ENCODE assay signal across 8 mouse cellular contexts in genomic region chr15:96665889-96666288, GRCm38 (mm10). TPM values are rescaled to one million over a fixed set of nuclear protein-coding genes. Genes with fewer than 3 reads are reported as not detected.
A peak's percentile ranks its signal among the peaks of the same experiment; 100 is the strongest.
DNase-seq lines count a peak whose midpoint lies in the region; ATAC-seq lines count a peak whose summit lies in the region.

No protein-coding gene starts in this region.

- H3K27ac ChIP-seq in intestine, embryonic 16.5 days (ENCODE audit: low read length), result no peak overlapping the region

- H3K9me3 ChIP-seq in intestine, embryonic 16.5 days (ENCODE audit: control insufficient read depth, low read length), result no peaks in the 10 kb centered on the region

- H3K36me3 ChIP-seq in intestine, embryonic 16.5 days (ENCODE audit: control insufficient read depth, insufficient read depth, low read length), result no peaks in the 10 kb centered on the region

- WGBS in intestine, embryonic 16.5 days, result 7% methylated on average over 3 of the region's 3 CpGs

- H3K4me2 ChIP-seq in intestine, embryonic 16.5 days (ENCODE audit: low read depth, low read length), result peak overlapping the region; percentile 50

- intact Hi-C loops in left cerebral cortex, postnatal 36 days (cut with DNase I), result loop anchor here (5.0 kb wide), 1 partner anchor 114 kb away; no protein-coding TSS in a partner anchor

- H3K4me3 ChIP-seq in intestine, embryonic 16.5 days (ENCODE audit: low read length), result no peak overlapping the region

- peaks cover 6% of the 10 kb centered on the region; the same call in 1 of the 2 replicates for H3K4me1 ChIP-seq in intestine, embryonic 16.5 days (ENCODE audit: control insufficient read depth, insufficient read depth, low read length)

- DNase-seq in gastrocnemius, adult 18-20 months (ENCODE audit: low spot score), result peak; percentile 76
- DNase-seq in gastrocnemius, postnatal 25 days, result no peak
- DNase-seq in cerebellum, postnatal 14 days, result peak; percentile 86 to 87
- peak; percentile 30 to 44 for DNase-seq in gastrocnemius, adult 8-10 months (ENCODE audit: low spot score in 2 of 2)
- DNase-seq in left cerebral cortex, postnatal 36 days (ENCODE audit: low spot score in 2 of 2), result peak; percentile 33 to 35
- peak; percentile 89 for DNase-seq in mesoderm, embryonic 11.5 days (ENCODE audit: low read depth, low spot score)
- peak; percentile 38 to 74 for DNase-seq in spleen, adult 18-20 months

- no peaks in the 10 kb centered on the region for H3K27me3 ChIP-seq in intestine, embryonic 16.5 days (replicated peaks; ENCODE audit: control insufficient read depth, insufficient read depth, low read length)

- ATAC-seq in intestine, embryonic 16.5 days, result peak; percentile 83

- H3K9ac ChIP-seq in intestine, embryonic 16.5 days (ENCODE audit: low read depth, low read length), result no peak overlapping the region

RNA-seq across cellular contexts. Expression of gene Slc38a1, which starts 23.2 kb away (rescaled TPM):
- total RNA-seq in gastrocnemius, adult 18-20 months (2021), result 1 to 10 TPM in 1 of 2 experiments, under 1 TPM in 1; 0.75 to 1.4 TPM
- 1 to 10 TPM; 1.4 to 2.2 TPM for total RNA-seq in gastrocnemius, postnatal 25 days (2021)
- total RNA-seq in gastrocnemius, adult 8-10 months (2022), result 1 to 10 TPM in 2 of 4 experiments, under 1 TPM in 2; 0.45 to 2.5 (median 1.0) TPM
- polyA plus RNA-seq in intestine, embryonic 16.5 days (2015; fragmentation: Nextera tagmentation; extraction: Ambion mirVana), result 111 and 116 TPM in 2 replicates
- 100 to 1,000 TPM; 103 TPM for total RNA-seq in left cerebral cortex, postnatal 36 days (2021)

RNA-seq across cellular contexts. Expression of gene Slc38a2, which starts 33.6 kb away (rescaled TPM):
- 100 to 1,000 TPM in 1 of 2 experiments, 10 to 100 TPM in 1; 93.4 to 242 TPM for total RNA-seq in gastrocnemius, adult 18-20 months (2021)
- 100 to 1,000 TPM in 1 of 2 experiments, 10 to 100 TPM in 1; 73.8 to 112 TPM for total RNA-seq in gastrocnemius, postnatal 25 days (2021)
- total RNA-seq in gastrocnemius, adult 8-10 months (2022), result 100 to 1,000 TPM in 1 of 4 experiments, 10 to 100 TPM in 3; 60.8 to 209 (median 73.5) TPM
- polyA plus RNA-seq in intestine, embryonic 16.5 days (2015; fragmentation: Nextera tagmentation; extraction: Ambion mirVana), result 74.2 and 78.7 TPM in 2 replicates
- total RNA-seq in left cerebral cortex, postnatal 36 days (2021), result 10 to 100 TPM; 76.0 to 96.7 TPM

Comparison
In these comparisons a context has a peak if more than half of its experiments do, and no peak if none do; other contexts are left out.
1. RNA of gene Slc38a1, which starts 23.2 kb away (total RNA-seq): 103 TPM in left cerebral cortex, postnatal 36 days; 1.4 to 2.2 TPM in gastrocnemius, postnatal 25 days, 0.45 to 2.5 TPM in gastrocnemius, adult 8-10 months and 0.75 to 1.4 TPM in gastrocnemius, adult 18-20 months; every median in the first group is over 10 times any median in the second.